Mouse (Mus musculus): ENCODE measurements around the gene A830005F24Rik. TPM values are rescaled to one million over a fixed set of nuclear protein-coding genes. Genes with fewer than 3 reads are reported as not detected.

A830005F24Rik gene
- total and polyA plus RNA-seq, 3 experiments = 0.70 to 0.73 TPM; not detected in 1

DNA sequence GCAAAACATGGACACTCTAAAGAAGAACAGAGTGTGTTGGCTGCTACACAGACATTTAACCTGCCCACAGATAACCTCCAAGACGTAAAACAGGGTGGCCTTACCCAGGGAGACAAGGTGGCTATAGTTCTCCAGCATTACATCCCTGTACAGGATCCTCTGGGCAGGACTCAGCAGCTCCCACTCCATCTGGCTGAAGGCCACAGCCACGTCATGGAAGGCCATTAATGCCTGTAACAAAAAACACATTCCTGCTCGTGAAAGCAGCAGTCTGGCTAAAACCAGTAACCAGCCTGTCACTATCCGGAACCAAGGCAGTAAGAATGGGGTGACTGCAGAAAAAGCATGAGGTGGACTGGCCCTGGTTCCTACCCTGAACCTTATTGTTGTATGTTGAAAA is 14.7 kb upstream of the A830005F24Rik start:
- Histone ChIP-seq H3K36me3 (ENCODE audit: control insufficient read depth in 1 of 2, insufficient read depth in 2 of 2, low read length in 2 of 2) (peaks cover 12 to 16% of the 10 kb centered on the region in 2 experiments), H3K9ac (ENCODE audit: control insufficient read depth, low read depth, low read length, poor library complexity, severe bottlenecking) (no peak overlapping the region), H3K27ac (ENCODE audit: control insufficient read depth, low read depth, low read length) (no peak overlapping the region), H3K4me3 (ENCODE audit: control insufficient read depth in 1 of 2, insufficient read depth in 1 of 2, low read depth in 2 of 2, low read length in 2 of 2) (no peak overlapping the region), H3K9me3 (replicated peaks; ENCODE audit: insufficient read depth, low read length) (no peaks in the 10 kb centered on the region), H3K27me3 (ENCODE audit: control insufficient read depth in 1 of 2, insufficient read depth in 2 of 2, low read length in 2 of 2) (no peaks in the 10 kb centered on the region), H3K4me1 (ENCODE audit: control insufficient read depth in 1 of 2, insufficient read depth in 2 of 2, low read length in 2 of 2) (peaks cover 0 to 14% of the 10 kb centered on the region in 2 experiments; a peak in 3 of 4 replicates), H3K79me2 (ENCODE audit: control insufficient read depth, insufficient read depth, low read length, poor library complexity) (no peaks in the 10 kb centered on the region)
- TF ChIP-seq MEF2A (IDR thresholded peaks at IDR 0.05; ENCODE audit: extremely low read depth, insufficient replicate concordance, low read depth, low read length, poor library complexity, severe bottlenecking) = no peak
- TF ChIP-seq ZKSCAN1 (IDR thresholded peaks at IDR 0.05; ENCODE audit: low read depth, low read length) = no peak
- TF ChIP-seq GATA1 (IDR thresholded peaks at IDR 0.05; ENCODE audit: low read depth, low read length) = no peak
- no peak for TF ChIP-seq SMC3 (IDR thresholded peaks at IDR 0.05; ENCODE audit: low read depth, low read length)
- no peak for TF ChIP-seq ELF1 (IDR thresholded peaks at IDR 0.05; ENCODE audit: low read depth, low read length)
- no peak for TF ChIP-seq MYC (IDR thresholded peaks at IDR 0.05; ENCODE audit: low read depth, low read length)
- no peak for TF ChIP-seq RAD21 (IDR thresholded peaks at IDR 0.05; ENCODE audit: low read depth, low read length)
- no peak for TF ChIP-seq UBTF (IDR thresholded peaks at IDR 0.05; ENCODE audit: borderline replicate concordance, insufficient read depth, low read depth, low read length)
- TF ChIP-seq POLR2AphosphoS5 (IDR thresholded peaks at IDR 0.05; ENCODE audit: borderline replicate concordance, low read depth, low read length) = no peak
- no peak for TF ChIP-seq JUND (IDR thresholded peaks at IDR 0.05; ENCODE audit: low read depth, low read length)
- TF ChIP-seq EP300 (IDR thresholded peaks at IDR 0.05; ENCODE audit: low read depth in 1 of 2, low read length in 2 of 2) = no peak
- no peak for TF ChIP-seq E2F4 (IDR thresholded peaks at IDR 0.05; ENCODE audit: borderline replicate concordance, low read depth, low read length)
- no peak for TF ChIP-seq TCF12 (IDR thresholded peaks at IDR 0.05; ENCODE audit: low read depth, low read length)
- TF ChIP-seq CTCF (IDR thresholded peaks at IDR 0.05 in 2 of 3, conservative IDR thresholded peaks at IDR 0.05 in 1 of 3; ENCODE audit: control insufficient read depth in 1 of 3, insufficient read depth in 1 of 3, low read depth in 2 of 3, low read length in 3 of 3, poor library complexity in 1 of 3, severe bottlenecking in 1 of 3) = no peak
- TF ChIP-seq SIN3A (IDR thresholded peaks at IDR 0.05; ENCODE audit: low read length) = no peak
- TF ChIP-seq POLR2AphosphoS2 (IDR thresholded peaks at IDR 0.05; ENCODE audit: low read length) = no peak
- TF ChIP-seq POLR2A (IDR thresholded peaks at IDR 0.05; ENCODE audit: control insufficient read depth in 1 of 2, insufficient read depth in 1 of 2, low read depth in 1 of 2, low read length in 2 of 2, poor library complexity in 1 of 2) = no peak
- DNase-seq (ENCODE audit: low read depth, low spot score) = no peak

DNA sequence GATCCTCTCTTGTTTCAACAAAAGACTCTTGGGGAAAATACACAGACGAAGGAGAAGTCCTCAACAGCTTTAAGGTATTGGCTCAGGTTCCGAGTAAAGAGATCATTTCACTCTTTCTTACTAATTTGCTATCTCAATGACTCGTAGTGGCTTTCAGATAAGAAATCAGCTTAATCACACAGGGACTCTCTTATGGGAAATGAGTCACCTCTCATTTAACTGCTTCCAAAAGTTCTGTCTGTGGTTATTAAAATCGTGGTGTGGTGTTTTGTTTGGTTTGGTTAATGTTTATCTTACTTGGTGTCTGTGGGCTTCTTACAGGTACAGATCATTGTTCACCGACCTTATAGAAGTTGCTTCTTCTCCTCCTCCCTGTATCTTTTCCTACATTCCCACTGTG is 10.9 kb upstream of the A830005F24Rik start:
- H3K27me3 ChIP-seq (ENCODE audit: control insufficient read depth in 1 of 2, insufficient read depth in 2 of 2, low read length in 2 of 2) = no peaks in the 10 kb centered on the region
- no peak overlapping the region for H3K9ac ChIP-seq (ENCODE audit: control insufficient read depth, low read depth, low read length, poor library complexity, severe bottlenecking)
- H3K27ac ChIP-seq (ENCODE audit: control insufficient read depth, low read depth, low read length) = peak overlapping the region; percentile 29
- H3K4me1 ChIP-seq (ENCODE audit: control insufficient read depth in 1 of 2, insufficient read depth in 2 of 2, low read length in 2 of 2) = peaks cover 0 to 14% of the 10 kb centered on the region in 2 experiments; a peak in 3 of 4 replicates
- no peak overlapping the region for H3K4me3 ChIP-seq (ENCODE audit: control insufficient read depth in 1 of 2, insufficient read depth in 1 of 2, low read depth in 2 of 2, low read length in 2 of 2)
- H3K36me3 ChIP-seq (ENCODE audit: control insufficient read depth in 1 of 2, insufficient read depth in 2 of 2, low read length in 2 of 2) = peaks cover 10 to 16% of the 10 kb centered on the region in 2 experiments
- TF ChIP-seq MAFK (IDR thresholded peaks at IDR 0.05; ENCODE audit: borderline replicate concordance, low read depth, low read length) (no peak), GATA1 (IDR thresholded peaks at IDR 0.05; ENCODE audit: low read depth, low read length) (peak; percentile 85), UBTF (IDR thresholded peaks at IDR 0.05; ENCODE audit: borderline replicate concordance, insufficient read depth, low read depth, low read length) (no peak), ZMIZ1 (IDR thresholded peaks at IDR 0.05; ENCODE audit: low read depth, low read length) (no peak), USF1 (IDR thresholded peaks at IDR 0.05; ENCODE audit: low read depth, low read length) (no peak), RCOR1 (IDR thresholded peaks at IDR 0.05; ENCODE audit: low read depth, low read length) (peak; percentile 70), EP300 (IDR thresholded peaks at IDR 0.05; ENCODE audit: low read depth in 1 of 2, low read length in 2 of 2) (peak; percentile 72 to 85), POLR2AphosphoS2 (IDR thresholded peaks at IDR 0.05; ENCODE audit: low read length) (no peak), SIN3A (IDR thresholded peaks at IDR 0.05; ENCODE audit: low read length) (no peak), SMC3 (IDR thresholded peaks at IDR 0.05; ENCODE audit: low read depth, low read length) (no peak), BHLHE40 (IDR thresholded peaks at IDR 0.05; ENCODE audit: borderline replicate concordance, low read depth, low read length) (no peak), TCF12 (IDR thresholded peaks at IDR 0.05; ENCODE audit: low read depth, low read length) (peak; percentile 44; the same call in 1 of the 2 replicates), USF2 (IDR thresholded peaks at IDR 0.05; ENCODE audit: borderline replicate concordance in 1 of 2, insufficient read depth in 1 of 2, low read depth in 1 of 2, low read length in 2 of 2) (no peak), NRF1 (IDR thresholded peaks at IDR 0.05; ENCODE audit: insufficient read depth, low read depth, low read length, poor library complexity, severe bottlenecking) (no peak), POLR2AphosphoS5 (IDR thresholded peaks at IDR 0.05; ENCODE audit: borderline replicate concordance, low read depth, low read length) (no peak), JUND (IDR thresholded peaks at IDR 0.05; ENCODE audit: low read depth, low read length) (peak; percentile 70; the same call in 1 of the 2 replicates), MXI1 (IDR thresholded peaks at IDR 0.05; ENCODE audit: low read depth, low read length) (no peak), ZC3H11A (IDR thresholded peaks at IDR 0.05; ENCODE audit: low read depth, low read length) (no peak), ETS1 (IDR thresholded peaks at IDR 0.05; ENCODE audit: low read depth, low read length) (peak; percentile 79), ELF1 (IDR thresholded peaks at IDR 0.05; ENCODE audit: low read depth, low read length) (no peak), RAD21 (IDR thresholded peaks at IDR 0.05; ENCODE audit: low read depth, low read length) (no peak)
- DNase-seq (ENCODE audit: low read depth, low spot score) = peak; percentile 54
- no peaks in the 10 kb centered on the region for H3K79me2 ChIP-seq (ENCODE audit: control insufficient read depth, insufficient read depth, low read length, poor library complexity)
- no peaks in the 10 kb centered on the region for H3K9me3 ChIP-seq (replicated peaks; ENCODE audit: insufficient read depth, low read length)

Measured in MEL (cell line).